Mouse (Mus musculus): ENCODE data around the gene Lin28b.

GRCm38 (mm10) chr10:45366987-45367705 lies 119.0 kb downstream of the Lin28b start:
- TF ChIP-seq CTCF (IDR thresholded peaks at IDR 0.05 in 2 of 3, conservative IDR thresholded peaks at IDR 0.05 in 1 of 3; ENCODE audit: control insufficient read depth in 1 of 3, insufficient read depth in 1 of 3, low read depth in 2 of 3, low read length in 3 of 3, poor library complexity in 1 of 3, severe bottlenecking in 1 of 3): peak in 1 of 3 experiments; percentile 7; a peak in 2 of 6 replicates
- TF ChIP-seq MYC (IDR thresholded peaks at IDR 0.05; ENCODE audit: low read depth, low read length): no peak
- no peak for TF ChIP-seq POLR2A (IDR thresholded peaks at IDR 0.05; ENCODE audit: control insufficient read depth in 1 of 2, insufficient read depth in 1 of 2, low read depth in 1 of 2, low read length in 2 of 2, poor library complexity in 1 of 2)
- no peak for TF ChIP-seq TBP (IDR thresholded peaks at IDR 0.05; ENCODE audit: low read depth, low read length)
- TF ChIP-seq MXI1 (IDR thresholded peaks at IDR 0.05; ENCODE audit: low read depth, low read length): no peak
- TF ChIP-seq RAD21 (IDR thresholded peaks at IDR 0.05; ENCODE audit: low read depth, low read length): no peak
- TF ChIP-seq ZNF384 (IDR thresholded peaks at IDR 0.05; ENCODE audit: low read depth, low read length): no peak
- TF ChIP-seq HCFC1 (IDR thresholded peaks at IDR 0.05; ENCODE audit: low read depth, low read length): no peak
